Mouse (Mus musculus): ENCODE measurements around the gene Mcfd2.

Gene Mcfd2

DNA sequence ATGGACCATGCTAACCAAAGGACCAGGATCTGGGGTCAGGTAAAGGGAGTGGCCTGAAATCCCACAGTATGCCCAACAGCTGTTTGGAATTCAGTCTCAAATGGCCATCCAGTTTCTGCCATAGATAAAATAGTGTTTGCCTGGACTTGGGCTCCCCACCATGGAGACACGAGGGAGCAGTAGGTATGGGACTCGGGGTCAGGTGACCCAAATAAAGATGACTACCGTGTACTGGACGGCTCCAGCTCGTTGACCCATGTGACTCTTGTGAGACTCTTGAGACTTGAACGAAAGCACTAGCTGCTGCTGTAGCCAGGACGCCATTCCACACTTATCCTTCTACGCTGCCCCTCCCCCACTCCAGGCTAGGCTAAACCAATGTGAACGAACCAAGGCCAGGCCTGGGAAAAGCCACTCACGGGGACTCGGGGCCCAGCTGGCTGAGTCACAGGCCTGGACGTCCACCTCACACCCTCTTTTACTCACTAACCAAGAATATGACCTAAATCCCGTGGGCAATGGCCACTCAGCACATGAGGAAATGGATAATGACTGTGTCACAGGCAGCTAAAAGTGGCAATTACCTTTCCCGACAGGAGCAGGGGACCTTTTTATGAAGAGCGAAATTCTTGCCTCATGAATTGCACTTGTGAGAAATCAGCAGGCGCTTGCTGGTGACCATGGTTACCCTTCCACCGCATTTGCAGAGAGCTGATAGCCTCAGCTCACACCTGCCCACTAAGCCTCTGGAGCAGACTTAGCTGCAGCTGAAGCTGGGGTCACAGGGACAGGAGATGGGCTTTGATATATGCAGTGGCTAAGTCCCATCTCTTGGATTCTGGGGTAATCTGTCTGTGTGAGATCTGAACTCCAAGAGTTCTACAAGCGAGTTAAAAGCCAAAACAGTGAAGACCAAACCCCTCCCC lies 28.7 kb downstream of the Mcfd2 start:
- no peak for DNase-seq (ENCODE audit: low spot score in 2 of 2)

DNA sequence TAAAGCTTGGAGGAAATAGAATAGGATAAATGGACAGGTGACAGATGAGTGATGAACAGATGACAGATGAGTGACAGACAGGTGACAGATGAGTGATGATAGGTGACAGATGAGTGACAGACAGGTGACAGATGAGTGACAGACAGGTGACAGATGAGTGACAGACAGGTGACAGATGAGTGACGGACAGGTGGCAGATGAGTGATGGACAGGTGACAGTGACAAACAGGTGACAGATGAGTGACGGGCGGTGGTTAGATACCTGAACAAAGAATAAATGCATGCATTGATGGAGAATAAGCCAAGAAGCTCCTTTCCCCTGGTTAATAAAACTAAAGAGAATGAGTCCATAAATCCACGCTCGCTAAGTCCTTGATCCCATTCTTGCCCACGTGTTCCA lies 30.7 kb downstream of the Mcfd2 start:
- no peak for DNase-seq (ENCODE audit: low spot score in 2 of 2)

GRCm38 (mm10) chr17:87227878-87228277 lies 37.9 kb downstream of the Mcfd2 start:
- DNase-seq (ENCODE audit: low spot score in 2 of 2): no peak

- DNase-seq (ENCODE audit: low spot score in 2 of 2): no peak
Measured at GRCm38 (mm10) chr17:87226079-87226640, 39.6 kb downstream of the Mcfd2 start.

DNA sequence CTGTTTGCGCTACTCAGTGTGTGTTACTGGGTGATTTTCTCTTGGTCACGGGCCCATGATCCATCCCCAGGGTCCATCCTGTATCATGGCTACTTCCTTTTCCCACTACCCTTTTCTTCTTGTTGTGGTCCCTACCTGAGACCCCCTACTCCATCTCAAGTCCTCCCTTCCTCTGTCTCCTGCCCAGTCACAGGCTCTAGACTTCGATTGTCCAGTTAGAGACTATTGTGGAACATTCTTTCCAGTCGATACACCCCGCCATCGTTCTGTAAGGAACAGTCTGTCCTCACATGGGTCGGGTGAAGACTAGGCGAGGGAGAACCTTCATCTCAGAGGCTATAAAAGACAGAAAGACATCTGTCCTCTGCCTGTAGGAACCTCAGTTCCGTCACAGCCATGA lies 40.4 kb downstream of the Mcfd2 start:
- DNase-seq (ENCODE audit: low spot score in 2 of 2): no peak

DNA sequence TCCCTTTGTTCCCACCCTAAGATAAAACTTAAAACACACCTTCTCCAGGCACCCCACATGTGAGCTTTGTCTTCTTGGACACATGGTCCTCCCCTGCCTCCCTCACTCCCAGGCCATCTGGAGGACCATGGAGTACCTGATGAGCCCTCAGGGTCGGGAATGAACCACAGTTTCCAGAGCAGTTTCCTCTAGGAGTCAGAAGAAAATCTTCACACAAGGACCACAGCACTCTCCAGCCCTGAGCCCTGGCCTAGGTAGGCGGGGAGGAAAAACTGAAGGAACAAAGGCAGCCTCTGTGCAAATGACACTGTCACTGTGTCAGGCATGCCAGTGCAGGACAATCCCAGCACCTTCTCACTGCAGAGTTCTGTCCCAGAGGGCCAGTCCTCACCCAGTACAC lies 41.3 kb downstream of the Mcfd2 start:
- no peak for DNase-seq (ENCODE audit: low spot score in 2 of 2)

GRCm38 (mm10) chr17:87219456-87219855 lies 46.3 kb downstream of the Mcfd2 start:
- no peak for DNase-seq (ENCODE audit: low spot score in 2 of 2)

DNA sequence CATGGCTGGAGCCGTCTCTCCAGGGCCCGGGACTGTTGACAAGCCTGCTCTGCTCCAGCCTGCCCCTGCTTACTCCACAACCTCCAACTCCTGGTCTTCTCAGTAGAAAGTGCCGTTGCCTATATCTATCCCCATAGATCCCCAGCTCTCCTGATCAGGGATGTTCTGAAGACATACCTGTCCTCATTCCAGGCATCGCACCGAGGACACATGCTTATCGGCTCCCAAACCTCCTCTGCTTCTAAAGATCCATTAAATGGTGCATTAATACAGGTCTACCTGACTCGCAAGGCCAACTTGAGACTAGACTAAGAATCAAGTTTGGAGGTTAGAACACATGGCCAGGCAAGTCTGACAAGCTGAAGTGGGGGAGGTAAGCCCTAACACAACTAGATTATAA lies 51.2 kb downstream of the Mcfd2 start:
- DNase-seq (ENCODE audit: low spot score in 2 of 2): no peak

- no peak for DNase-seq (ENCODE audit: low spot score in 2 of 2)
Measured at GRCm38 (mm10) chr17:87210525-87210924, 55.2 kb downstream of the Mcfd2 start.

DNA sequence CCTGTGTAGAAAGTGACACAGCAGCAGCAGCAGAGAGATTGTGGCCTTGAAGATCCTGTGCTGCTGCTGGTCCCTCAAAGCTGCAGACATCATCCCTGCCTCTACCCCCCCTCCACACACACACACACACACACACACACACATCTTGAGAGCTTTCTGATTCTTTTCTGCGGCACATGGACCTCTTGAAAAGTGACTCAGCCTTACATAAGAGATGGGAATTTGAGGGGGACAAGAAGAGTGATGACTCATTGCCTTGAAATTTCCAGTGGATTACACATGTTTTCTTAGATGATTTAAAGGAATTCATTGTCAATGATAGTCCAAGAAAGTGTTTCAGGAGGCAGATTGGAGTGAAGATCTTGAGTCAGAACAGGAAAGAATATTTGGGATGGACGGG lies 58.9 kb downstream of the Mcfd2 start:
- no peak for DNase-seq (ENCODE audit: low spot score in 2 of 2)
